Mouse (Mus musculus) limb, embryonic 12.5 days (tissue): Measurements from ENCODE around the gene Ifitm7. TPM values are rescaled to one million over a fixed set of nuclear protein-coding genes. Genes with fewer than 3 reads are reported as not detected.

Experiments
- ATAC-seq: fragments of 200-750 bp; cut with Nextera tagmentation; 2 replicates; pipeline ENCODE4 v1.8.0; 2017; ENCODE audit warnings: low read depth, moderate TSS enrichment; ENCODE audit not compliant: insufficient number of reproducible peaks, insufficient read depth, low FRiP score, low TSS enrichment
- H3K27ac ChIP-seq: fragments of 300-500 bp; sonication (generic); 2 replicates; pipeline ENCODE4 v1.5.1; 2016; ENCODE audit warnings: mild to moderate bottlenecking, moderate library complexity
- H3K27me3 ChIP-seq: fragments of 300-500 bp; sonication (generic); 2 replicates; pipeline ENCODE4 v1.6.1; 2016; ENCODE audit warnings: mild to moderate bottlenecking, moderate library complexity
- H3K36me3 ChIP-seq: fragments of 300-500 bp; sonication (generic); 2 replicates; pipeline ENCODE4 v1.6.1; 2016; ENCODE audit warnings: mild to moderate bottlenecking, moderate library complexity
- H3K4me1 ChIP-seq: fragments of 300-500 bp; sonication (generic); replicated peaks from 2 replicates; pipeline ENCODE4 v1.6.1; 2016
- H3K4me2 ChIP-seq: fragments of 300-500 bp; sonication (generic); 2 replicates; pipeline ENCODE4 v1.6.1; 2016; ENCODE audit warnings: mild to moderate bottlenecking, moderate library complexity
- H3K4me3 ChIP-seq: fragments of 300-500 bp; sonication (generic); replicated peaks from 2 replicates; pipeline ENCODE4 v1.5.1; 2016; ENCODE audit warnings: mild to moderate bottlenecking
- H3K9ac ChIP-seq: fragments of 300-500 bp; sonication (generic); replicated peaks from 2 replicates; pipeline ENCODE4 v1.6.1; 2016; ENCODE audit warnings: mild to moderate bottlenecking, moderate library complexity
- H3K9me3 ChIP-seq: fragments of 300-500 bp; sonication (generic); 2 replicates; pipeline ENCODE4 v1.6.1; 2016; ENCODE audit warnings: mild to moderate bottlenecking, moderate library complexity
- WGBS: fragments of 180-500 bp; shearing (Covaris S2); methylation state at CpG from one replicate; pipeline ENCODE4 v1.1.7; 2016; 5-methylcytosine and 5-hydroxymethylcytosine counted together
- polyA plus RNA-seq: library from polyadenylated mRNA; unstranded; fragments of >200 nt; fragmentation: Nextera tagmentation; extraction: Ambion mirVana; gene quantifications from 2 replicates; pipeline ENCODE4 v1.2.1, GENCODE M21; 2016

The Ifitm7 gene
- polyA plus RNA-seq = 0.29 and 0.75 TPM in 2 replicates

DNA sequence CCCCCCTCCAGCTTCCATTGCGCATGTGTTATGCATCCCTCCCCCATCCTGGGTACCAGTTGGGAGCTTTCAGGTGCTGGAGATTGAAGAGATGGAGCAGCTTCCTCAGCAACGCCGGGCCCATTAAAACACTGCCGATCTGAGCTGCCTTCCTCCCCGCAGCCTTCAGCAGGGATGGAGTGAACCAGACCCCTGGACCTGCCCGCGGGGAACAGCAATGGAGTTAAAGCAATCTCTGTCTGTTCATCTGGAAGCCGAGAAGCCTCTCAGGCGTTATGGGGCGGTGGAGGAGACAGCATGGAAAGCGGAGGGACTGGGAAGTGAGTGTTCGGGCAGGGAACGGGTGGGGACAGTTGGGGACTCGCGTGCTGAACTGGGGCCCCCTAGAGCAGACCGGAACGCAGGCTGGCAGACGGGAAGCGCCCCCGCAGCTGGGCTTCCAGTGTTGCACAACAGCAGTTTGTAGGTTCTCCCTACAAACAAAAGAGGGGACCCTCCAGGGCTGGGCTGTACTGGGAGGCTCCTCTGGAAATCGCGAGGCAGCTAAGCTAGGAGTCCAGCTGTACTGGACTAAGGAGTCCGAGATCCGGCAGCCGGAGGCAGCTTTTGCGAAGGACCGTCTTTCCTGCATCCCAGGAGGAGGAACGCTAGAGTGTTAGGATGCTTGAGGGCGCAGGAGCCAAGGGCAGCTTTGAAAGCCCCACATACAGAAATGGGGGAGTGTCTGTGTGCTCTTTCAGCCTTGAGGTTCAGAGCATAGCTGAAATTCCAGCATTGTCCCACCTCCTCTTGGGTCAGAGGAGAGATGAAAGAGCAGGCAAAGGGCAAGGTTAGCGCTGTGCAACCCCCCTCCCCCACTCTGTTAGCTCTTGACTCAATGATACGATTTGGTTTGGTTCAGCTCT lies at the start of gene Ifitm7, which contains the start of gene 2900011O08Rik:
Ifitm7 (minus strand) TSS at position 315 of the 905 bp plus-strand sequence.
2900011O08Rik (plus strand) TSS at position 31 of the 905 bp plus-strand sequence.
- under 1% methylated on average over 31 of the region's 31 CpGs for WGBS
- Histone ChIP-seq H3K4me3 (peak within 1 kb of the TSS; percentile 58), H3K9me3 (no peaks in the 10 kb centered on the region), H3K9ac (peak within 1 kb of the TSS; percentile 66), H3K36me3 (no peaks in the 10 kb centered on the region), H3K27ac (peak within 1 kb of the TSS; percentile 64; the same call in 1 of the 2 replicates), H3K4me2 (peak within 1 kb of the TSS; percentile 80), H3K4me1 (peaks cover 6% of the 10 kb centered on the region), H3K27me3 (no peaks in the 10 kb centered on the region)
- peak; percentile 75 for ATAC-seq

DNA sequence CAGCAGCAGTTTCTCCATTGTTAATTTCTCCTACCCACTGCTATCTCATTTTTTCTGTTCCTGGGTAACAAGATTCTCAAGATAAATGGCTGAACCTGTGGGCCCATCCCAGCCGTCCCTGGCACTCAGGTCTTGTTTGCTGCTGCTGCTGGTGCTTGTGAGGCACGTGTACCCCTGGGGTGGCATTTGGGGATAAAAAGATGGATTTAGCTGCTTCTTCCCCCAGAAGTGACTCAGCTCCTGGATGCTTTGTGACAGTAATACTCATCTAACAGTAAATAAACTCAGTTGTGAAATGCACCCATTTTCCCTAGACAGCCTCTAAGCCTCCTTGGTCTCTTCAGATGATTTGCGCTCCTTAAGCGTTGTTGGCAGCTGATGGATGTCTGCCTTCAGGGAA lies 46.4 kb upstream of the Ifitm7 start:
- Histone ChIP-seq H3K4me3 (no peak overlapping the region), H3K27me3 (no peaks in the 10 kb centered on the region), H3K4me1 (no peaks in the 10 kb centered on the region), H3K4me2 (no peak overlapping the region), H3K9ac (no peak overlapping the region), H3K27ac (no peak overlapping the region), H3K9me3 (no peaks in the 10 kb centered on the region), H3K36me3 (no peaks in the 10 kb centered on the region)
- WGBS = 82% methylated on average over 4 of the region's 4 CpGs
- no peak for ATAC-seq

DNA sequence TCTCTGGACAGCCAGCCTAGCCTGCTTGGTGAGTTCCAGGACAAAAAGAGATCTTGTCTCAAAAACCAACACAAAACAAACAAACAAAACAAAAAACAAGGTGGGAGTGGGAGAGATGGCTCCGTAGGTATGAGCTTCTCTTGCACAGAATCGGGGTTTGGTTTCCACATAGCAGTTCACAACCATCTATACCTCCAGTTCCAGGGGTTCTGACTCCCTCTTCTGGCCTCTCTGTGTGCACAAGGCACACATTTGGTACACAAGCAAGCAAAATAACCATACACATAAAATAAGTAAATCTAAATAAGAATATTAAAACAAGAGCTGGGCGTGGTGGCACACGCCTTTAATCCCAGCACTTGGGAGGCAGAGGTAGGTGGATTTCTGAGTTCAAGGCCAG lies 44.0 kb upstream of the Ifitm7 start:
- Histone ChIP-seq H3K36me3 (no peaks in the 10 kb centered on the region), H3K4me2 (no peak overlapping the region), H3K27ac (no peak overlapping the region), H3K27me3 (no peaks in the 10 kb centered on the region), H3K4me3 (no peak overlapping the region), H3K9me3 (no peaks in the 10 kb centered on the region), H3K4me1 (no peaks in the 10 kb centered on the region), H3K9ac (no peak overlapping the region)
- no peak for ATAC-seq
- WGBS = 97% methylated on average over 4 of the region's 4 CpGs

DNA sequence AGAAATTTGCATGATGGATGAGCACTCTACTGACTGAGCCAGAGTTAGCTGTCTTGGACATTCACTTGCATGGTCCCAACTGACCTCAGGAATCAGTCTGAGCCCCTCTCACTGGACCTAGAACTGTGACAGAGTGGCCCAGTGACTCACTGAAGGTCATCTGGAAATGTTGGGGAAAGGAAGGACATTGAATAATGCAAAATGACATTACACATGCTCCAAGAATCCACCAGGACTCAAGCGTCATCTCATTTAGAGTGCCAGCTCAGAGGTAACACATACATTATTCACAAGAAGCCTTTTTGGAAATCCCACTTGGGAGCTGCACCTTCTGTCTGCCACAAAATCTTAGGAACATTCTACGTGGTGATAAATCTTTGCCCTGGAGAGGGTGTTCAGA lies 43.2 kb upstream of the Ifitm7 start:
- Histone ChIP-seq H3K36me3 (no peaks in the 10 kb centered on the region), H3K9ac (no peak overlapping the region), H3K4me1 (no peaks in the 10 kb centered on the region), H3K27me3 (no peaks in the 10 kb centered on the region), H3K27ac (no peak overlapping the region), H3K4me2 (no peak overlapping the region), H3K9me3 (no peaks in the 10 kb centered on the region), H3K4me3 (no peak overlapping the region)
- 84% methylated on average over 2 of the region's 2 CpGs for WGBS
- no peak for ATAC-seq

- Histone ChIP-seq H3K4me2 (no peak overlapping the region), H3K36me3 (no peaks in the 10 kb centered on the region), H3K4me1 (no peaks in the 10 kb centered on the region), H3K27ac (no peak overlapping the region), H3K9ac (no peak overlapping the region), H3K4me3 (no peak overlapping the region), H3K27me3 (no peaks in the 10 kb centered on the region), H3K9me3 (no peaks in the 10 kb centered on the region)
- 72% methylated on average over 2 of the region's 2 CpGs for WGBS
- ATAC-seq = no peak
Measured at GRCm38 (mm10) chr16:14029072-14029471, 42.4 kb upstream of the Ifitm7 start.

- no peak for ATAC-seq
- H3K27me3 ChIP-seq = no peaks in the 10 kb centered on the region
- WGBS = 77% methylated on average over 2 of the region's 2 CpGs
- H3K4me1 ChIP-seq = no peaks in the 10 kb centered on the region
- no peak overlapping the region for H3K4me2 ChIP-seq
- H3K27ac ChIP-seq = no peak overlapping the region
- H3K36me3 ChIP-seq = no peaks in the 10 kb centered on the region
- no peak overlapping the region for H3K4me3 ChIP-seq
- H3K9me3 ChIP-seq = no peaks in the 10 kb centered on the region
- no peak overlapping the region for H3K9ac ChIP-seq
Measured at GRCm38 (mm10) chr16:14025091-14025990, 38.7 kb upstream of the Ifitm7 start.

- WGBS = 77% methylated on average over 3 of the region's 3 CpGs
- Histone ChIP-seq H3K4me3 (no peak overlapping the region), H3K36me3 (no peaks in the 10 kb centered on the region), H3K9ac (no peak overlapping the region), H3K27me3 (no peaks in the 10 kb centered on the region), H3K9me3 (no peaks in the 10 kb centered on the region), H3K27ac (no peak overlapping the region), H3K4me2 (no peak overlapping the region), H3K4me1 (no peaks in the 10 kb centered on the region)
- ATAC-seq = no peak
Measured at GRCm38 (mm10) chr16:14021166-14021822, 34.6 kb upstream of the Ifitm7 start.

GRCm38 (mm10) chr16:14017306-14017705 lies 30.6 kb upstream of the Ifitm7 start:
- 83% methylated on average over 8 of the region's 8 CpGs for WGBS
- H3K4me3 ChIP-seq = no peak overlapping the region
- H3K9me3 ChIP-seq = no peaks in the 10 kb centered on the region
- no peak overlapping the region for H3K27ac ChIP-seq
- H3K4me2 ChIP-seq = no peak overlapping the region
- no peaks in the 10 kb centered on the region for H3K36me3 ChIP-seq
- no peak for ATAC-seq
- H3K9ac ChIP-seq = no peak overlapping the region
- no peaks in the 10 kb centered on the region for H3K27me3 ChIP-seq
- H3K4me1 ChIP-seq = no peaks in the 10 kb centered on the region

GRCm38 (mm10) chr16:14009966-14010365 lies 23.3 kb upstream of the Ifitm7 start:
- H3K36me3 ChIP-seq = no peaks in the 10 kb centered on the region
- WGBS = 91% methylated on average over 4 of the region's 4 CpGs
- H3K27ac ChIP-seq = no peak overlapping the region
- H3K4me3 ChIP-seq = no peak overlapping the region
- H3K4me2 ChIP-seq = no peak overlapping the region
- H3K9ac ChIP-seq = no peak overlapping the region
- H3K4me1 ChIP-seq = no peaks in the 10 kb centered on the region
- H3K27me3 ChIP-seq = no peaks in the 10 kb centered on the region
- no peaks in the 10 kb centered on the region for H3K9me3 ChIP-seq
- ATAC-seq = no peak

DNA sequence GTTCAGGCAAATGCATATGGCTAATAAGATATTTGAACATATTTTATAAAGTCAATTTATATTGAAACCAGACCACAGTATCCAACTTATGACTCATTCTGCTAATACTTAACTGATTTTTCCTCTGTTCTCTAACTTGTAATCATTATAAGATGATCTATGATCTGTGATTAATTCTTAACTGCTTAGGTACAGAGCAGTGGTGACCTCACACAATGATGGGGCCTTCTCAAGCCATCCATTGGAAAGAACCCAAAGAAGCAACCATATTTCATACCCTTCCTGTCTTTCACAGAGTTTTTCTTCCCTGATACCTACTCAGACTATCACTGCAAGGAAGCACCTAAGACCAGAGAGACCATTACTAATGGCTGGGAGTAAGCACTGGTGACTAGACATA lies 22.0 kb upstream of the Ifitm7 start:
- H3K9me3 ChIP-seq = no peaks in the 10 kb centered on the region
- no peak overlapping the region for H3K27ac ChIP-seq
- no peaks in the 10 kb centered on the region for H3K27me3 ChIP-seq
- no peaks in the 10 kb centered on the region for H3K36me3 ChIP-seq
- no peak for ATAC-seq
- no peak overlapping the region for H3K9ac ChIP-seq
- H3K4me1 ChIP-seq = no peaks in the 10 kb centered on the region
- H3K4me2 ChIP-seq = no peak overlapping the region
- no peak overlapping the region for H3K4me3 ChIP-seq

DNA sequence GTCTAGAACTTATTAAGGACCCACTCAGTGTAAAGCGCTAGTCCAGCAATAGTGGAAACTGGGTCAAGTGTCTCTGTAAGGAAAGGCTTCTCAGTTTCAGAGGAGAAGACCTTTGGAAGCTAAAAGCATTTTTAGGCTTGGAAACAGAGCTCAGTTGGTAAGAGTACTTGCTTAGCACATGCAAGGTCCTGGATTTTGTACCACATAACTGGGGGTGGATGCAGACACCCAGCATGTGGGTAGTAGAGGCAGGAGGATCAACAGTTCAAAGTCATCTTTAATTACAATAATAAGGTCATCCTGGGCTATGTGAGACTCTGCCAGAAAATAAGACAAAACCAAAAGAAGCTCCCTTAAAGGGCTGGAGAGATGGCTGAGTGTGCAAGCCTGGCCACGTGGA lies 21.4 kb upstream of the Ifitm7 start:
- WGBS = 85% methylated on average over 2 of the region's 2 CpGs
- H3K9me3 ChIP-seq = no peaks in the 10 kb centered on the region
- ATAC-seq = no peak
- no peaks in the 10 kb centered on the region for H3K27me3 ChIP-seq
- H3K4me2 ChIP-seq = no peak overlapping the region
- H3K4me3 ChIP-seq = no peak overlapping the region
- H3K4me1 ChIP-seq = no peaks in the 10 kb centered on the region
- H3K9ac ChIP-seq = no peak overlapping the region
- no peaks in the 10 kb centered on the region for H3K36me3 ChIP-seq
- H3K27ac ChIP-seq = no peak overlapping the region
